Mouse (Mus musculus): ENCODE data around the gene Nr6a1.

The Nr6a1 gene

GRCm38 (mm10) chr2:38779939-38780338 is 147.5 kb downstream of the Nr6a1 start:
- no peak for DNase-seq

DNA sequence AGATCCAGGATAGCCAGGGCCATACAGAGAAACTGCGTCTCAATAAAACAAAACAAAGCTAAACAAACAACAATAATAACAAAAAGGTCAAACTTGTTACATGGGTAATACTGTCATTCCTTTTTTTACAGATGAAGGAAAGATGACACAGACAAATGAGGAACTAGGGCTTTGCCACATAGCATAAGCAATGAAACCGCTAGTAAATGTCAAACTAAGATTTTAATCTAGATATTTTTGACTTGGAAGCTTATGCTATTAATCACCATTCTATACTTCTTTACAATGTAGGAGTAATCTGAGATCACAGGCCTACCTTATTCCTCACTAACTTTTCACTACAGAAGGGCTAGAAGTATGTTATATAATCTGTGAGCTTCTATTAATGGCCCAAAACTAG is 150.2 kb downstream of the Nr6a1 start:
- no peak for DNase-seq

DNA sequence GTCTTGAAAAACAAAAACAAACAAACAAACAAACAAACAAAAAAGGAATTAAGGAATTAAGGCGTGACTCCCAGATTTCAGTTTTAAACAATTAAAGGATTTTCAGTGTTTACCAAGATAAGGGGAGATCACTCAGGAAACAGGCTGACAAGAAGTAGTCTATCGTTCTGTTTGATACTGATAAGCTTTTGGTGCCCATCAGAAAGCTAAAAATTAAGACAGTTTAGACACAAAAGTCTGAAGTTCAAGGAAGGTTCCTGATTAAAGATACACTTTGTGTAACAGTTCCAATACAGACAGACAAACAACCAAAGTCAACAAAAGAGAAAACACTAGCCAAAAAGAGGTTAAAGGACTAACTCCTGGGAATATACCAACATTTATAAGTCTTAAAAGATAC is 152.6 kb downstream of the Nr6a1 start:
- no peak for DNase-seq

DNA sequence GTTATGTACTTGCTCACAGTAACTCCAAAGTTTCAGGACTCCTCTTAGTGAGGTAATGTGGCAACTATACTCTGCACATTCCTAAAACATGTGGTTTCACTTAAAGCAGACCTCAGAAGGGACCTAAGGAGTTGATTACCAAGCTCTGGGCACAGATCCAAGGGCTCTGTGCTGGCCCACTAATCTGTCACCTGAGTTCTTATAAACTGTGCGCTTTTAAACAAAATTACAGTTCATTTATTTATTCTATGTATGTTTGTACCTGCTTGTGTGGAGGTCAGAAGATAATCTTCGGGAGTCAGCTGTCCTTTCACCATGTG is 156.1 kb downstream of the Nr6a1 start:
- DNase-seq: no peak

GRCm38 (mm10) chr2:38770772-38771477 is 156.6 kb downstream of the Nr6a1 start:
- no peak for DNase-seq

DNA sequence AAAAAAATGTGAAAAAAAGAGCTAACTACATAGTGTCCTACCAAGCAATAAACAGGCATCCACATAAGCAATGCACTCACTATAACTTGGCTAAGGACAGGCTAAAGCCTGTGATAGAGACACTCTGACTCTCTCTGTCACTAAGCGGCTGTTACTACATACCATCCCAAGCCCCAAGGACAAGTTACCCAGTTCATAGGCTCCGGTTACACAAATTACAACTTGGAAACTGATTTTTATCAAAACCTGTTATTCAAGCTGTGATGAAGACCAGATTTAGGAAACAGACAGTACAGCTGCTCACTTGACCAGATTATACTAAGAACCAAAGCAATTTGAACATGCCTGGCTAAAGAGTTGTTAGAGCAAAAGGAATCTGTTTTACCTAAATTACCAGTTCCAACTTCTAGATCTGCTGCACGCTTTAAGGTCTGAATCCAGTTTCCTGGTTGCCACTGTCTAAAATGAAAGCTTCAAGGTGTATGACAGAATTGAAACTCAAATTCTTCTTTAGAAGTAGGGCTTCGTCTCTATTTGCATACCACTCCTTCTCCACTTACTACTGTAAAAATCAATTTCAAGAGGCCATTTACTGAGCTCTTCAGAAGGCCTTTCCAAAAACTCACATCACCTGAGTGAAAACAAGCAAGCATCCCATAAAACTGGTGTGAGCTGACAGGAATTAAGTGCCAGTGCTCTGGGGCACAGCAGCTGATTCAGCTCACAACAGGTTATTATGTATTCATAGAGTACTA is 160.1 kb downstream of the Nr6a1 start:
- DNase-seq: no peak

GRCm38 (mm10) chr2:38739847-38740246 is 187.6 kb downstream of the Nr6a1 start:
- DNase-seq: no peak

DNA sequence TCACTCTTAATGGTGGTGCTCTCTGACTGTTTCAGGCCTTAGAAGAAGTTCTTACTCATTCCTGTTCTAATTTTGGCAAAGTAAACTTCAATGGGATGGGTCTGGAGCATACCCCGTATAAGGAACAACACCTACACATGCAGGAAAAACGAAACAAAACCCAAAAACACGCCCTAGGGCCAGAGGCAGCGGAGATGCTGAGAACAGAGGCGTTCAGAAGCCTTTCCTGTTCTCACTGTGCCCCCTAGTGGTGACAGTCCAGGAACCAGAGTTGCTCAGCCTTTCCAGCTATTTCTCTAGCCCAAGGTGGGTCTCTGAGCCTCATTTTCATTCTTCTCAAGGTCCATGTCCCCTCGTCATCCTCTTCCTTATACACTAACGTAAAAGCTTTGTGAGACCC is 188.1 kb downstream of the Nr6a1 start:
- peak; percentile 21 for DNase-seq

DNA sequence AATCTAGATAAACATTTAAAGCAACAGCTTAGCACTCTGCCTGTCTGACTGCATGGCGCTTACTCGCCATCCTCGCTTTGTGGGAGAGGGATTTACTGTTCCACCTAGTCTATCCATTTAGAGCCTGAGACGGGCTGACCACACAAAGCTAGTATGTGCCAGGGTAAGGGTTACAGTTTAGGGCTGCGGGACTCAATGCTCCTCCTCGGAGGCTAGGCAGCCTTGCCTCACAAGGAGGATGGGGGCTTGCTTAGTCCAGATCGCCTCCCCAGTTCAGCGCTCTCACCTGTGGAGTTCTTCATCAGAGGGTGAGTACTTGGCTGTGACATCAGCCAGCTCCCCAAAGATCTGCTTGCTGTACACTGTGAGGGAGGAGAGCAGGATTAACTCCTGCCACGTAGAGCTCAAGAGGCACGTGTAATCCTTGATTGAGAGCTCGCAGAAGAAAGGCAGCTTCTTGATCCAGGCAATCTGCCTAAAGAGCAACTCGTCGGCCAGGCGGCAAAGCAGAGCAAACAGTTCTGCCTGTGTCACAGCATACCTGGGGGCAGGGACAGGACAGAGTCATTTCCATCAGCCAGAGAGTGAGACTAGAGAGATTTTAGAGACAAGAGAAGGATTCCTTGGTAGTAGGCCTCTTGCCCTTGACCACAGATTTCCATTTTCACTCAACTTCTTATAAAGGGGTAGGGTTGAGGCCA is 188.7 kb downstream of the Nr6a1 start:
- DNase-seq: no peak

DNA sequence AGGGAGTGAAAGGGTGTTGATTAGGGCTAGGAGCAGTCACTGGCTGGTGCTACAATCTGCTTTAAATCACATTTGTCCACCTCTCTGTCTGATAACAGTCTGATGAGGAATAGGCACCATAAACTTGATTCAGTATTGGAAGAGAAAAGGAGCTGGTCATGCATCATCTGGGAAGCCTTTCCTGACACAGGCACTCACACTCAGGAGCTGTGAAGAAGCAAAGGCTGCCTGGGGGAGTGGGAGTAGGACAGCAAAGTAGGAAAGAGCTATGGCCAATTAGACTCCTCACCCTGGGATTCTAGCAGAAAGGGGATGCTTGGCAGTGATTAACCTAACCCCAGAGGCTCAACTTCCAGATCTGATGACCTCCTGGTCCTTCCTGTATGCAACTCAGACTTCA is 191.7 kb downstream of the Nr6a1 start:
- no peak for DNase-seq

- no peak for DNase-seq
Observed at GRCm38 (mm10) chr2:38734721-38735120, 192.8 kb downstream of the Nr6a1 start.

DNA sequence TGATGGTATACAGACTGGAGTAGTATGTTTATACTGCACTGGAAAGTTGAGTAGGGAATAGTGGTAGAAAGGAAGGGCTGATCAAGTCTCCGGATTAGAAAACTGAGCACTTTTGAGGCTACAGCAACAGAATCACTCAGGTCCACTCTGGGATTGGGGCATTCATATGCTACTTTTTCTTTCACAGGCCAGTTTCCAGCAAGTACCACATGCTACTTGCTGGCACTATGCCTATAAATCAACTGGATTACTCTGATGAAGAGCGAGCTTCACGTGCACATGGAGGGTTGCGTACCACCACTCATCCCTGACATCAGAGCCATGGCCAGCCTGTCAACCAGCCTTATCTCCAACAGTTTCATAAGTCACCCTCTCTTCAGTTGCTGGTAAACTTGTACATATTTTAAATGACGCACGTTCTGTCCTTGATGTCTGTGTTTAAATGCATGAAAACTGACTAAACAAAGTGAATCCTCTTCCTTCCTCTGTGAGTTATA is 197.1 kb downstream of the Nr6a1 start:
- no peak for DNase-seq

DNA sequence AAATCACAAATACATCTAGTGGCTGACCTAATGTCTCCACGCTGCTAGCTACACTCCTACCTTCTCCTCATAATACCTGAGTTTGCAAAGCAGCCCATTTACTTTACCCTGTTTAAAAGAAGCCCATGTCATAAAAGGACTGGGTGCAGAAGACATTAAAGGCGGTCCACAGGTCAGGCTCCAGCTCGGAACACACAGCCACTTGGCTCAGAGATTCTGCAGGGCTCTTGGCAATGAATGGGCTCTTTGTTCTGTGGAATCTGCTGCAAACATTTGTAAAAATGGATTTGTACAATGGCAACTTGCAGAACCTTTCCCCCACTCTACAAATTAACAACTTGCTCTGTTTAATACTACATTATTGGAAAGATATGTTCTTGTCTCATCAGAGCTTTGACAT is 202.1 kb downstream of the Nr6a1 start:
- DNase-seq: no peak

DNA sequence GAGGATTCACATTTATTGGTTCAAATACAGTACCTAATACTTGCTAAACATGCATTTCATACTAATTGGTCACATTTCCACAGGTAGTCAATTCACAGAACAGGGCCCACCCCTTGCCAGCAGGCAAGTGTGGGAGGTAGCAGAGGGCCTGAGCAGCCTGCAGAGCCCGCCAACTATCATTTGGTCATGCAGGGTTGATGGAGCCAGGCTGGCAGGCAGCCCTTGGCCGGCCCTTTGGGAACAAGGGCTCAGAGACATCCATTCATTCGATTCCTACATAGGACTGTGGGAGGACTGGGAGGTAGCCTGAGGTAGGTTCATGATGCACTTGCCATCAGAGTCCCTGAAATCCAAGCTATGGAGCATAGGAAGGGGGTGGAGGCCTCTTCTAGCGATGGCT is 204.1 kb downstream of the Nr6a1 start:
- DNase-seq: no peak

DNA sequence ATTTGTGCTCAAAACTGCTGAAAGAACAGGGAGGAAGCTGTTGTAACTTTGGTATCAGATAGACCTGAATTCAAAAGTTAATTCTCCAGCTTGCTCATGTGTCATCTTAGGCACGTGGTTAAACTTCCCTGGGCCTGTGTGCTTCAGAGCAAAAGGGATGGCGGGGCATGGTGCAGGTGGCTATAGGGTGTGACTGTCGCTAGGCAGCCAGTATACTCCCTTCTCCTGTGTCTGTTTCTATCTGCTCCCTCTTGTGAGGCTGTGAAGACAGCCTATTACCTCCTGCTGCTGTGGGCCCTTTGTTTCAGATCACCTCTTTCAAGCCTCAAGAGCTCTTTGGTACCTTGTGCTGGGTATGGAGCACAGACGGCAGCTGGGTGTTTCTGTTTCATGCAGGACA is 205.4 kb downstream of the Nr6a1 start:
- DNase-seq: no peak

GRCm38 (mm10) chr2:38720661-38721060 is 206.8 kb downstream of the Nr6a1 start:
- no peak for DNase-seq

DNA sequence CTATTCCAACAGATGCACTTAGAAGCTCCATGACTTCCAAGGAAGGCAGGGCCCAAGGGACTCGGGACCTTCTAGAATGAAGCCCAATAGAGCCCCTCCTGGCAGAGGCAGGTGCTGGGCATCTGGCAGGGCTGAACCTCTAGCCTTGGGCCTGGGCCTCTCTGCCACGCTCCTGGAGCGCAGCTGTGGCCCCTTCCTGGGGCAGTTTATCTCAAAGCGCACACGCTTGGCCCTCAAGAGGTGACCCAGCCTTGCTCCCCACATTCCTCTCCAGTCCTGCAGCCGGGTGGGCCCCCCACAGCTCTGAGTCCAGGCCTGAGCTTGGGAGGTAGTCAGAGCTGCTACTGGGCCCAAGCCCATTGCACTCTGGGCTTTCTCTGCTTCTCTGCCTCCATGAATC is 208.1 kb downstream of the Nr6a1 start:
- DNase-seq: no peak

DNA sequence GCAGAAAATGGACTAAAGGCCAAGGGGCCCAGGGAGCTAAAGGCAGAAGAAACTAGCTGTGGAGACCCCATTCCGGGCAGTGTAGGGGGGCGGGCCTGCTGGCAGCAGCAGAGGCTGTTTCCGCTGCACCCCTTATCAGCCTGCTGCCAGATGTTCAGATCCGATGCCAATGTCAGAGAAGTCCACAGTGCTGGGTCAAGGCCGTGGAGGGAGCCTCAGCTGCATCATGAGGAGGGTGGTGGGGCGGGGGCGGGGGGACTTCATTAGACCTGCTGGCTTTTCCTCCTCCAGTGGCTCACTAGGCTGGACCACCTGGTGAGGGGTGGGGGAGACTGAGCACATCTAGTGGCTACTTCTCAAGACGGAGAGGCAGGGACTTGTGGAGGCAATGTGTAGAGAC is 208.8 kb downstream of the Nr6a1 start:
- no peak for DNase-seq

DNA sequence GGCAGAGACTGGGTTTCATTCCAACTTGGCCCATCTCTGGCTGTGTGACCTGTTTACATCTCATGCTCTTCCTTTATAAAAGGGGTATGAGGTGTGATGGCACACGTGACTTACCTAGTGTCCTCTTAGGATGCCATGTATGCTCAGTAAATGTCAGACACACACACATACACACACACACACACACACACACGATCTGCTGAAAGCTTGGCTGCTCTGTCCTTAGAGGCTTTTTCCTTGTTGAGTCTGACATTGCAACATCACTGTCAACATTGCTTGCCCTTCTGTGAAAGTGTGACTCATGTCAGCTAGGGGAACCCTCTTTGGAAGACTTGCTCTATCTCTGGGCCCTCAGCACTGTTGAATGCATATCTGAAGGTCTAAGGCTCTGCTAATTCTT is 210.1 kb downstream of the Nr6a1 start:
- DNase-seq: no peak

GRCm38 (mm10) chr2:38714324-38714723 is 213.2 kb downstream of the Nr6a1 start, which contains the start of gene Nr5a1:
TSS of gene Nr5a1 (minus strand) at chr2:38714542.
- no peak for DNase-seq

DNA sequence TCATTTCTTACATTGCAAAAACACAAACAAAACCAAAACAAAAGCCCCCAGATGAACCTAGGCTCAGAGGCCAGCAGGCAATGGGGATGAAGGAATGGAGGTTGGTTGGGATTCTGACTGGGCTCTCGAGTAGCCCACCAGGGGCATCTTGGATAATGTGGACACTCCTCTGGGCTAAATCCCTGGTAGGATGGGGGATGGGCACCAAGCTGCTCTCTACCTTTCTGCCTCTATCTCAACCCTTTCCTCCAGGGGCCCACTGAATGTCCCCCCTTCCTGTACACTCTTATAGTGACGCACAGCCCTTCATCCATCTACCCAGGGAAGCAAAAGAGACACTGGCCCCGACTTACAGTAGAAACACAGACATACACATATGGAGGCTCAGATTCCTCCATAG is 213.9 kb downstream of the Nr6a1 start:
- DNase-seq: no peak

- DNase-seq: no peak
Observed at GRCm38 (mm10) chr2:38712769-38713125, 214.7 kb downstream of the Nr6a1 start.

GRCm38 (mm10) chr2:38712076-38712768 is 215.3 kb downstream of the Nr6a1 start:
- DNase-seq: no peak

Data from kidney, adult 11 months (tissue).